Mouse (Mus musculus) Patski (cell line): ENCODE data around the gene Ppp1r14b. TPM values are rescaled to one million over a fixed set of nuclear protein-coding genes. Genes with fewer than 3 reads are reported as not detected.

Source experiments
- ATAC-seq: fragments of 100-300 bp; one replicate; pipeline ENCODE4 v1.8.0; 2021
- CTCF ChIA-PET: fragments of 350-600 bp; sonication (Branson Sonifier 250); formaldehyde crosslinking; loops from one replicate; lab custom pipeline; 2022; ENCODE audit warnings: inconsistent platforms; lab: Charles Lee
- POLR2A ChIA-PET: fragments of 350-600 bp; sonication (Branson Sonifier 250); formaldehyde crosslinking; loops from one replicate; lab custom pipeline; 2022; ENCODE audit warnings: antibody characterized with exemption, inconsistent platforms; lab: Charles Lee
- DNase-seq: peaks from one replicate; pipeline ENCODE4 v3.0.0-alpha.2; 2011; ENCODE audit warnings: low read depth, low spot score
- H3K27me3 ChIP-seq: fragments of 371-371 bp; one replicate; pipeline ENCODE4 v1.5.1; 2021
- CTCF ChIP-seq: fragments of 100-300 bp; IDR thresholded peaks from one replicate; pipeline ENCODE4 v1.5.1; 2021
- in situ Hi-C: fragments of 300-500 bp; cut with MboI; formaldehyde crosslinking; loops from 3 replicates; pipeline ENCODE4 v1.11.1; 2018; ENCODE audit warnings: low pct_unique_long_range_greater_than_20kb, mixed read lengths
- polyA plus RNA-seq: library from polyadenylated mRNA; unstranded; gene quantifications from one replicate; pipeline ENCODE4 v1.2.3, GENCODE M21; 2021

Ppp1r14b gene
- polyA plus RNA-seq, 1 experiment from 2014 or later: 267 TPM

DNA sequence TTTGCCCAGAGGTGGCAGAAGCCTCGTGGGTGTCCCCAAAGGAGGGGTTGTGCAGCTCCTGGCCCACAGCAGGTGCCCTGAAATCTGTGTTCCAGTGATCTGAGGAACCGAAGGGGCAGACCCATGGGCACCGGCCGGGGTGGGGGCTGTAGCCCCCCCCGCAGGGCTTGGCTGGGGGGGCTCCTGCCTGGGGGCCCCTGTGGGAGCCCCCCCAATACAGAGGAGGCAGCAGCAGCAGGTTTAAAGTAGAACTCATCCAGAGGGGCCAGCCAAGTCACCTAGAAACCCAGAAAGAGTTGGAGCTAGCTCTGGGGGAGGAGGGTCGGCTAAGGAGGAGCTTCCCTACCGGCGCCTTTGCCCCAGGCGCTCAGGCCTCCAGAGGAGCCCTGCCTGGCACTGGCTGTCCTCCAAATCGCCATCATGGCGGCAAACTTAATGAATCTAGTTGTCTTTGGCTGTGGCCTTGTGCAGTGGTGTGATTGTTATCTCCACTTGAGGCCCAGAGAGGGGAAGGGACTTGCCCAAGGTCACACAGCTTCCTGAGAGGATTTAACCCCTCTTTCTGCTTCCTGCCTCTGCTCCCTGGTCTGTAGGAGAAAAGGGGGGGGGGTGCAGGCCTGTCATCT lies 4.2 kb upstream of the Ppp1r14b start:
- ChIA-PET POLR2A (interaction anchor here (0.6 to 3.7 kb wide), 7 partner anchors 14 to 130 kb away, joined by 3 to 20 read pairs (median 4); partner anchors contain the start of genes Bad, Gpr137 and Rps6ka4), CTCF (interaction anchor here (1.0 to 3.6 kb wide), 8 partner anchors 9 to 48 kb away, joined by 3 to 21 read pairs (median 8); partner anchors contain the start of gene Fkbp2)
- DNase-seq (no peak), ATAC-seq (no peak)
- in situ Hi-C loops: no loop called here
- no peak for TF ChIP-seq CTCF
- H3K27me3 ChIP-seq: no peaks in the 10 kb centered on the region

DNA sequence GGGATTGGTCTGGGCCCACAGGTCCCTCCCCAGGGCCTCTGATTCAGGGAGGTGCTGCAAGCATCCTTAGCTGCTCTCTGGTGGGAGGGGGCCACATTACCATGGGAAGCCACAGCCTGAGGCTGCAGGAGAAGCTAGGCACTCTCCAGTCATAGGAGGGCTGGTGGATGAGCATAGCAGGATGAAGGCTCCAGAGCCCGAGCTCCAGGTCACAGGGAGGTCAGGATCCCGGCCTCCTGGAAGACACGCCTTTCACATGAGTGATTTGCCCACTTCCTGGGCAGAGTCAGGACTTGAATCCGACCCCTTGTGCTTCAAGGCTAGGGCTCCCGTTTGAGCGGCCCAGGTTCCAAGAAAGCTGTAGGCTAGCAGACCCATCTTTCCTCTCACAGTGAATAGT lies 3.1 kb upstream of the Ppp1r14b start:
- ATAC-seq: no peak
- in situ Hi-C loops: no loop called here
- TF ChIP-seq CTCF: no peak
- CTCF ChIA-PET: interaction anchor here (1.1 to 3.6 kb wide), 5 partner anchors 8 to 47 kb away, joined by 3 to 21 read pairs (median 4); no protein-coding TSS in a partner anchor
- POLR2A ChIA-PET: interaction anchor here (0.6 to 3.7 kb wide), 4 partner anchors 11 to 30 kb away, joined by 3 to 20 read pairs (median 5); partner anchors contain the start of genes Bad and Gpr137
- no peak for DNase-seq
- no peaks in the 10 kb centered on the region for H3K27me3 ChIP-seq

GRCm38 (mm10) chr19:6972247-6972917 lies 2.4 kb upstream of the Ppp1r14b start:
- ChIA-PET POLR2A (interaction anchor here (0.8 to 3.7 kb wide), 3 partner anchors 15 to 31 kb away, joined by 3 to 20 read pairs (median 3); partner anchors contain the start of gene Bad), CTCF (interaction anchor here (1.1 to 1.4 kb wide), 3 partner anchors 7 to 22 kb away, joined by 3 to 4 read pairs (median 4); no protein-coding TSS in a partner anchor)
- in situ Hi-C loops: no loop called here
- ATAC-seq (no peak), DNase-seq (no peak)
- TF ChIP-seq CTCF: no peak
- no peaks in the 10 kb centered on the region for H3K27me3 ChIP-seq

GRCm38 (mm10) chr19:6973581-6974190 lies 1.1 kb upstream of the Ppp1r14b start:
- in situ Hi-C loops: no loop called here
- ATAC-seq (no peak), DNase-seq (no peak)
- H3K27me3 ChIP-seq: no peaks in the 10 kb centered on the region
- no peak for TF ChIP-seq CTCF
- CTCF ChIA-PET: interaction anchor here (1.1 kb wide), 1 partner anchor 11 kb away, joined by 3 read pairs; no protein-coding TSS in a partner anchor
- POLR2A ChIA-PET: interaction anchor here (0.7 to 7.0 kb wide), 6 partner anchors 15 to 622 kb away, joined by 3 to 44 read pairs (median 4); partner anchors contain the start of genes Bad, Gpr137 and Vegfb

DNA sequence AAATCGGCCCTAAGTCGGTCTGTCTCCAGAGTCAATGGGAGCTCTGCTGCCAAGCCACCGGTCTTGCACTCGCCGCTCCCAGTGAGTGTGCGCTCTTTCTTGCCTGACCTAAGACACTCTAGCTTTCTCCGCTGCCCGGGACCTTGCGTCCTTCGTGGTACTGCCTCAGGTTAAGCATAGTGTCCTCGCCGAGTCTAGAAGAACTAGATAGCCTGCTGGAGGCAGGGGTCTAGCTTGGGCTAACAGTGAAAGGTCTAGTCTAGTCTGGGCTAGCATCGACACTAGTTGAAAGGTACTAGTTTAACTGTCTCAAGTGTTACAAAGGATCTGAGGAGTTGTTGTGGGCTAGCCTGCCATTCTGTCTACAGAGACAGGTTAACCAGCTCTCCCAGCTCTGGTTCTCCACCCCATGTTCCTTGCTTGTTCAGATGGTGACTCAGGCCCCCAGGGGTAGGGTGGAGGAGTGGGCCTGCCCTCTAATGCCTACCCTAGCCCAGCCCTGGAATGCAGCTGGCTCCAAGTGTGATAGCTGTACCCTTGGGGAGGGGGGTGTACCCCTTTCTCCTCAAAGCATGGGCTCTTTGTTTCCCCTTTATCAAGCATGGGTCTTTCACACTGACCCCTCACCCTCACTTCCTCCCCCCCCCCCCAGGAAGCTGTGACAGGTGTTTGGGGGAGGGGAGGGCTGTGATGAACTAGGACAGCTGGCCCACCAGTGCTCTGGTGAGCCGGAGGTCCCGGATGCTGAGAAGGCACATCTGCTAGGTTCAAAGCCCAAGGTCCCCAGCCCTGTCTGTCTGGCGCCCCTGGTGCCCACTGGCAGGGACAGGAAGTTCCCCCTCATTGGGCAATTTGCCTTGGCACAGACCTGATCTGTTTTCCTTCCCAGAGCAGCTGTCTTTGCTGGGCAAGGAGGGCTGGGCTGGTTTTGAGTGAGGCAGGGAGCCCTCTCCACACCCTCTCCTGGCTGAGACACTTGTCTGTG lies 1.1 kb downstream of the Ppp1r14b start, which contains the start of gene Plcb3:
Gene Plcb3, minus strand, starts transcription at position 934 of the 985 bp plus-strand sequence.
- POLR2A ChIA-PET: interaction anchor here (0.5 to 7.0 kb wide), 18 partner anchors 12 to 1413 kb away, joined by 3 to 44 read pairs (median 3); partner anchors contain the start of genes Bad, Catsperz, Gpr137 and Nudt22
- ATAC-seq (no peak), DNase-seq (no peak)
- no peaks in the 10 kb centered on the region for H3K27me3 ChIP-seq
- no peak for TF ChIP-seq CTCF
- CTCF ChIA-PET: interaction anchor here (0.8 to 5.5 kb wide), 9 partner anchors 8 to 53 kb away, joined by 3 to 36 read pairs (median 4); partner anchors contain the start of genes Bad, Catsperz and Esrra
- in situ Hi-C loops: loop anchor here (5.0 kb wide), 1 partner anchor 54 kb away; the partner anchor contains the start of gene Esrra

GRCm38 (mm10) chr19:6977759-6978638 lies 3.2 kb downstream of the Ppp1r14b start:
- ATAC-seq: no peak
- CTCF ChIA-PET: interaction anchor here (1.0 to 5.5 kb wide), 7 partner anchors 8 to 55 kb away, joined by 3 to 36 read pairs (median 9); partner anchors contain the start of genes Catsperz, Dnajc4, Esrra and Nudt22
- DNase-seq: no peak
- no peak for TF ChIP-seq CTCF
- H3K27me3 ChIP-seq: no peaks in the 10 kb centered on the region
- POLR2A ChIA-PET: interaction anchor here (0.7 to 7.0 kb wide), 6 partner anchors 17 to 105 kb away, joined by 3 to 44 read pairs (median 4); partner anchors contain the start of genes Bad, Gpr137, Nudt22 and Trpt1
- in situ Hi-C loops: loop anchor here (5.0 kb wide), 1 partner anchor 56 kb away; the partner anchor contains the start of gene Esrra

- TF ChIP-seq CTCF: no peak
- ChIA-PET POLR2A (interaction anchor here (0.7 to 7.0 kb wide), 6 partner anchors 17 to 105 kb away, joined by 3 to 44 read pairs (median 4); partner anchors contain the start of genes Bad, Gpr137, Nudt22 and Trpt1), CTCF (interaction anchor here (1.0 to 5.5 kb wide), 7 partner anchors 8 to 55 kb away, joined by 3 to 36 read pairs (median 9); partner anchors contain the start of genes Catsperz, Dnajc4, Esrra and Nudt22)
- no peak for DNase-seq
- in situ Hi-C loops: loop anchor here (5.0 kb wide), 1 partner anchor 56 kb away; the partner anchor contains the start of gene Esrra
- no peaks in the 10 kb centered on the region for H3K27me3 ChIP-seq
- no peak for ATAC-seq
These were observed 3.8 kb downstream of the Ppp1r14b start for GRCm38 (mm10) chr19:6978639-6978974.
